Mouse (Mus musculus): ENCODE data around the gene Camk1d.
A peak's percentile ranks its signal among the peaks of the same experiment; 100 is the strongest.

Camk1d gene

DNA sequence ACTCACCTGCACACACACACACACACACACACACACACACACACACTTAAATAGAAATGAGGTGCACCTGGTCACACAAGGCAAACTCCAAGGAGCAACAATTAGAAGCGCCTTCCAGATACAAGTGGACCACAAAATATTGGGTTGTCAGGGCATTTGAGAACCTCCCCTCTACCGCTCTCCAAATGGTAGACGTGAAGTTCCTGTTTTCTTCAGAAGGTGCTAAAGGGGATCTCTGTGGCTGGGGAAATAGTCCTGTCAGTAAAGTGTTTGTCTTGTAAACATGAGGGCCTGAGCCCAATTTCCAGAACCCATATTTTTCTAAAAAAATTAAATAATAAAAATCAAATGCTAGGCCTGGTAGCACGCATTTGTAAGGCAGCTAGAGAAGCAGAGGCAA, 4.4 kb downstream of the Camk1d start:
- no peak for DNase-seq (ENCODE audit: low read depth in 2 of 2, low spot score in 2 of 2)

DNA sequence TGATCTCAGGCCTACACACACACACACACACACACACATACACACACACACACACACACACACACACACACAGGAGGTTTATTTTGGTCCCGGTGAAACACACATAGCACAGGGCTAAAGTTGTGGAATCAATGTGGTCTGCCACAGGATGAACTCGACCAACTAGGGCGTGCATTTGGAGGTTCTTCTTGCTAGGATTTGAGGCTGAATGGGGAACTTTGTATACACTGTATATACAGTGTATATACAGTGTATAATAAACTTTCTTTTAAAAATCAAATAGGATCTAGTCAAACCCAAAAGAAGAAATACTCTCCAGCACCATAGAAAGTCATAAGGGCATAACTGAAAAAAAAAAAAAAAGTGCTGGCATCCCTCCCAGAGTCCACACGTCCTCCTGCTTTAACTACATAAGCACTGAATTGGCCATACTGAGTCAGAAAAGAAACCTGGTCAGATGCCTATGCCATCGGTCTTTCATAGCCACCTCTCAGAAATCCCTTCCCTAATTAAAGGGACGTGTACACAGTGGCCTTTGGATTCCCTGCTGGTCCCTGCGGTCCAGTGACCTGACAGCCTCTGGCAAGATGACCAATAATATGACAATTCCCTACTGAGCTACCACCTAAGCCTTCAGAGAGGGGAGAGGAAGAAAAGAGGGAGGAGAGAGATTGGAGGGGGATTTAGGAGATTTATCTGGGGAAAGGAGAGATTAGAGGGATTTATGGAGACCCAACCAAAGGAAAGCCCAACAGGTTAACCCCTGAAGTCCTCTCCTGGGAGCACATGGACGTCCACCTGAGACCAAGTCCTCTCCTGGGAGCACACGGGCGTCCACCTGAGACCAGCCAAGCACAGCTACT, 6.2 kb downstream of the Camk1d start:
- DNase-seq (ENCODE audit: low read depth in 2 of 2, low spot score in 2 of 2) = no peak

- DNase-seq (ENCODE audit: low read depth in 2 of 2, low spot score in 2 of 2) = peak; percentile 7 to 21
Measured at GRCm38 (mm10) chr2:5706618-5707017, 7.7 kb downstream of the Camk1d start.

- no peak for DNase-seq (ENCODE audit: low read depth in 2 of 2, low spot score in 2 of 2)
Measured at GRCm38 (mm10) chr2:5702370-5702769, 11.9 kb downstream of the Camk1d start.

GRCm38 (mm10) chr2:5700931-5701330, 13.4 kb downstream of the Camk1d start:
- DNase-seq (ENCODE audit: low read depth in 2 of 2, low spot score in 2 of 2) = no peak

- no peak for DNase-seq (ENCODE audit: low read depth in 2 of 2, low spot score in 2 of 2)
Measured at GRCm38 (mm10) chr2:5698451-5698850, 15.9 kb downstream of the Camk1d start.

DNA sequence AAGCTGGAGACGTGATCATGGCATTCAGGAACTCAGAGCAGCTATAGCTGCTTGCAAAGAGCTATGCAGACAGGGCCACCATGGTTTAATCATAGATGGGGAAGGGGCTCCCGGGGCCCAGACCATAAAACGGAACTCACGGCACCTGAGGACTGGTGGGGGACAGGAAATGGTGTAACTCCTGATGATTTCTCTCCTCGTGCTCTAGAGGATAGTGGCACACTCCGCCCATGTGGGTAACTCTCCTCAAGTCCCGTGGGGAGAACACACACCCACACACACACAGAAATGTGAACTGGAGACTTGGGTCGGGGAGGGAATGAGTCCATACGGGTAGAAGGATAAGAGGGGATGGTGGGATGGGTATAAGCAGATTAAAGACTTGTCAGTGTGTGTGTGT, 20.2 kb downstream of the Camk1d start:
- DNase-seq (ENCODE audit: low read depth in 2 of 2, low spot score in 2 of 2) = no peak

GRCm38 (mm10) chr2:5691729-5692128, 22.6 kb downstream of the Camk1d start:
- no peak for DNase-seq (ENCODE audit: low read depth in 2 of 2, low spot score in 2 of 2)

GRCm38 (mm10) chr2:5683366-5683765, 30.9 kb downstream of the Camk1d start:
- no peak for DNase-seq (ENCODE audit: low read depth in 2 of 2, low spot score in 2 of 2)

DNA sequence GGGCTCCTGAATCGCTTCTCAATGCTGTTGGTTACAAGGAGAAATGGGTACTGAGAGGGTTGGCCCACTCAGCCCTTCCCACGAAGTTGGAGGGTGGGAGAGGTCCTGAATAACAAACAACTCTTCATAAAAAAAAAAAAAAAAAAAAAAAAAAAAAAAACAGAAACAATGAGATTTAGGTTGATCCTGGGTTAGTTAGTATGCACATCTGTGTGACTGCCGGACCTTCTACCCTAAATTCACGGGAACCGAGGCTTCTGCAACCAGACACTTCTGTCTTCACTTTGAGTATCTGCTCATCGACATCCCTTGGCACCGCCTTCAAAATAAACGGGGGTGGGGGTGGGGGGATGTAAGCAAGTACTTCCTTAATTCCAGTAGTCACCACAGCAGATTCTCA, 32.4 kb downstream of the Camk1d start:
- no peak for DNase-seq (ENCODE audit: low read depth in 2 of 2, low spot score in 2 of 2)

DNA sequence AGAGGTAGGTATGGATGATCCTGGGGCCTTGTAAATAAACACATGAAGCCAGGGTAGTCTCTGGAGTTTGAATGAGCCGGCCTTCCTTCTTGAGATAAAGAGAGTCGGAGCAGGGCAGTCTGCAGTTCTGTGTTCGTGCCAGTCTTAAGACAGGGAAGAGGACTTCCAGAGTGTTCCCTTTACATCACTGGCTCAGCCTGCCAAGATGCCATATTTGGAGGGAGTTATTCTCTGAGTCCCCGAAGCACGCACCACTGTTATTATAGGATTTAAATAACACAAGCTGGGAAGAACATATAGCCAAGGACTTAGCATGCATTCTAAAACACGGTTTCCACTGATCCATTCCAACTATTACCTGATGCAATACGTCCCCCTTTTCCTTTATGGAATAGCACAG, 33.0 kb downstream of the Camk1d start:
- DNase-seq (ENCODE audit: low read depth in 2 of 2, low spot score in 2 of 2) = no peak

DNA sequence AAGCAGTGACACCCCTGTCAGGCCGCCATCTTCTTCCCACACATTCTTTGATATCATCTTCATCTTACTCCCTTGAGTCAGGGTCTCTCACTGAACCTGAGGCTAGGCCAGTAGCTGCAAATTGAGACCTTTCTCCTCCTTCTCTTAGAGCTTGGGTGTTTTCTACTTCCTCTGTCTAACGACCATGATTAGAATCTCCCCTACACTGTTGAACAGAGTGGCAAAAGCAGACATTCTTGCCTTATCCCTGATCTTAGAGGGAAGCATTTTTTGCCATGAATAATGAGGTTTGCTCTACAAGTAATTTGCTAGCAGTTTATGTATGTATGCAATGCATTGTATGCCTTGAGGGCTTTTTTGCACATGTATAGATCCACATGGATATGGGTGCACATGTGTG, 35.3 kb downstream of the Camk1d start:
- no peak for DNase-seq (ENCODE audit: low read depth in 2 of 2, low spot score in 2 of 2)

DNA sequence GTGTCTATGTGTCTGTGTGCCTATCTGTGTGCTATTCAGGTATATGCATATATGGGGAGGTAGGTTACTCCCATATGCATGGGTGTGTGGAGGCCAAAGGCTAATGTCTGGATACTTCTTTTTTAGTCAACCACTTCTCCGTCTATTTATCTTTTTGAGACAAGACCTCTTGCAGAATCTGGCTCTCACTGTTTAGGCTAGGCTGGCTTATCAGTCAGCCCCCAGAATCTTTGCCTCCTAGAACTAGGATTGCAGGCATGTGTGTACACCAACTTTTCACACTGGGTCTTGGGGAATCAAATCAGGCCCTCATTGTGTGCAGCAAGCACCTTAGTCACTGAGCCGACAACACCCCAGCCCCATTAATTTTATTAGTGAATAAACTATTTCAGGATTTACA, 36.8 kb downstream of the Camk1d start:
- DNase-seq (ENCODE audit: low read depth in 2 of 2, low spot score in 2 of 2) = no peak

- no peak for DNase-seq (ENCODE audit: low read depth in 2 of 2, low spot score in 2 of 2)
Measured at GRCm38 (mm10) chr2:5676786-5677185, 37.5 kb downstream of the Camk1d start.

DNA sequence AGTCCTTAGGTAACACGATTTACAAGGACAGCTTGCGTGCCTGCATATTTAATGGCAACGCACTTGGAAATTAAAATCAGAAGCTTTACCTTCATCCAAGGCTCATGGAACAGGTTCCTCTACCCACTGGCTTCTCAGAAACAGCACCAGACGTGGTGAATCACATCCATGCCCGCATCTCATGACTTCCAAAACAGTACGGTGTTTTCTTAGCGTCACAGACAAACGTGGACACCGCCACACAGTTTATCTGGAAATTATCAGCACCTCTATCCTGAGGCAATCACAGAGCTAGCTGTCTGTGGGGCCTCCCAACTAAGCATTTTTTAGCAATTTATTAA, 38.2 kb downstream of the Camk1d start:
- no peak for DNase-seq (ENCODE audit: low read depth in 2 of 2, low spot score in 2 of 2)

DNA sequence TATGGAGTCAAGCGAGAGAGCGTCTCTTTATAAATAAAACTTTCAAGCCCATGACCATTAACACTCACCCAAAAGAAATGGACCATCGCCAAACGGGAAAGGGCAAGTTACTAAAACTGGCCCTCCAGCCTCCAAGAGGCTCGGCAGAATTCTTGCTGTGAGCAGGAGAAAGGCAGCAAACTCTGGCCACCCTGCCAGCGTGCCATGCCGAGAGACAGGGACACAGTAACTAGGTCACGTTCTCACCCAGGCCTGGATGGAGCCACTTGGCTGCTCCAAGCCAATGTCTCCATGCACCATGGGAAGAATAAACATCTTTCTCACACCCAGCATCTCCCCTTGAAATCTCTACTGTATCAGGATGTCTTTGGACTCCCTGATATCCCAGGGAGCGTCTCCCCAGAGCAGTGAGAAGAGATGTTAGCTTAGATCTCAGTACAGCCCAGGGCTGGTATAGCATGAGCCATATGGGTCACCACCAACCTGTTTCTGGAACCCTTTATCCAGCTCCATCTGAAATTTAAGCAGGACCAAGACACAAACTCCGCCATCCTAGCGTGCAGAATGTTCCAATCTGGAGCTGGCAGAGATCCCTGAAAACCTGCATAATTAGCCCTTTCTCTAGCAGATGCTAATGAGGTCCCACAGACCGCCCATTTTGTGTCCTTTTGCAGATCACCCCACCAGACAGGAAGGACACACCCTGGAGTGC, 38.7 kb downstream of the Camk1d start:
- DNase-seq (ENCODE audit: low read depth in 2 of 2, low spot score in 2 of 2) = no peak

GRCm38 (mm10) chr2:5674512-5674911, 39.8 kb downstream of the Camk1d start:
- no peak for DNase-seq (ENCODE audit: low read depth in 2 of 2, low spot score in 2 of 2)

- DNase-seq (ENCODE audit: low read depth in 2 of 2, low spot score in 2 of 2) = no peak
Measured at GRCm38 (mm10) chr2:5673816-5674215, 40.5 kb downstream of the Camk1d start.

DNA sequence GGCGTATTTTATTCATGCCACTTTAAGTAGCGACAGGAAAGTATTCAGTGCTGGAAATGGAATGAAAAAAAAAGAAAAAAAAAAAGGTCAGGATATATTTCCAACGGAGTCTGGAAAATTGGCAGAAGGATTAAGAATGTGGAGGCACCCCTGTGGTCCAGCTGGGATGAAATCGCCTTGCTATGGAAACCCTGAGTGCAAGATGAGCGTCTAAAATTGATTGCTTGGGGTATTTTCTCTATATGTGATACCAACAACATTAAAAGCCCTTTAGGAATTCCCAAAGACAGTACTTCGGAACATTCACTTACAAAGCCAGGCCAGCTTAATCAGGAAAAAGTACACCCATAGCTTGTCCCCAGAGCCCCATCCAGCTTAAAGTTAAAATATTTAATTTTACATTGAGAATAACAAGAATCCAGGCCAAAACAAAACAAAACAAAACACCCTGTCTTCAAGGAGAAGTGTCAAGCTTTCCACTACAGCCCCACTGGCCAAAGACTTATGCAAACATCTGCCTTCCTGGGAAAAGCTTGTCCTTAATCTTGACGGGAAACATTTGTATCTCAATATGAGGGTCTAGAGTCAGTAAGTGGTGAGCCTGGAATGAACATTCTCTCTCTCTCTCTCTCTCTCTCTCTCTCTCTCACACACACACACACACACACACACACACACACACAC, 41.3 kb downstream of the Camk1d start:
- no peak for DNase-seq (ENCODE audit: low read depth in 2 of 2, low spot score in 2 of 2)

- no peak for DNase-seq (ENCODE audit: low read depth in 2 of 2, low spot score in 2 of 2)
Measured at GRCm38 (mm10) chr2:5670146-5670545, 44.2 kb downstream of the Camk1d start.

- DNase-seq (ENCODE audit: low read depth in 2 of 2, low spot score in 2 of 2) = no peak
Measured at GRCm38 (mm10) chr2:5669498-5670040, 44.7 kb downstream of the Camk1d start.

- DNase-seq (ENCODE audit: low read depth in 2 of 2, low spot score in 2 of 2) = no peak
Measured at GRCm38 (mm10) chr2:5668940-5669339, 45.4 kb downstream of the Camk1d start.
